Mouse (Mus musculus) MEL (cell line): ENCODE results near the gene Ppp2r5e.
"Not testable (repeated sequence)": the region's sequence is repeated elsewhere in the genome, so short reads cannot be mapped to it uniquely, and the experiment has no call there.

ENCODE experiments used
- CHD2 ChIP-seq: IDR thresholded peaks from 2 replicates; pipeline ENCODE4 v1.6.1; 2011; ENCODE audit warnings: low read length, improper control_type of control experiment
- CTCF ChIP-seq, 3 experiments: IDR thresholded peaks in 2 of 3; conservative IDR thresholded peaks in 1 of 3; 2 replicates each; pipeline ENCODE4 v1.5.1; 2011 to 2012; ENCODE audit warnings: low read length in 3 of 3, low read depth in 2 of 3, mild to moderate bottlenecking in 2 of 3, improper control_type of control experiment in 1 of 3, inconsistent platforms in 1 of 3, mixed read lengths in 1 of 3, moderate library complexity in 1 of 3; ENCODE audit not compliant: control insufficient read depth in 1 of 3, insufficient read depth in 1 of 3, poor library complexity in 1 of 3, severe bottlenecking in 1 of 3
- ELF1 ChIP-seq: IDR thresholded peaks from 2 replicates; pipeline ENCODE4 v1.6.1; 2014; ENCODE audit warnings: low read depth, mild to moderate bottlenecking, inconsistent platforms, low read length, improper control_type of control experiment, moderate library complexity
- GATA1 ChIP-seq: IDR thresholded peaks from 2 replicates; pipeline ENCODE4 v1.6.1; 2011; ENCODE audit warnings: low read depth, low read length, improper control_type of control experiment
- JUND ChIP-seq: IDR thresholded peaks from 2 replicates; pipeline ENCODE4 v1.6.1; 2011; ENCODE audit warnings: low read depth, mild to moderate bottlenecking, improper control_type of control experiment, low read length
- MYC ChIP-seq: IDR thresholded peaks from 2 replicates; pipeline ENCODE4 v1.6.1; 2011; ENCODE audit warnings: low read depth, mild to moderate bottlenecking, low read length, improper control_type of control experiment, moderate library complexity
- NELFE ChIP-seq: IDR thresholded peaks from 2 replicates; pipeline ENCODE4 v1.6.1; 2011; ENCODE audit warnings: low read depth, low read length, improper control_type of control experiment
- NRF1 ChIP-seq: IDR thresholded peaks from 2 replicates; pipeline ENCODE4 v1.6.1; 2014; ENCODE audit warnings: low read depth, mild to moderate bottlenecking, inconsistent platforms, low read length, improper control_type of control experiment, moderate library complexity; ENCODE audit not compliant: poor library complexity, insufficient read depth, severe bottlenecking
- POLR2A ChIP-seq, 2 experiments: IDR thresholded peaks; 2 replicates each; pipeline ENCODE4 v1.6.1; 2011 to 2012; ENCODE audit warnings: low read length in 2 of 2, mild to moderate bottlenecking in 2 of 2, control low read depth in 1 of 2, improper control_type of control experiment in 1 of 2, low read depth in 1 of 2, moderate library complexity in 1 of 2; ENCODE audit not compliant: control insufficient read depth in 1 of 2, insufficient read depth in 1 of 2, poor library complexity in 1 of 2
- POLR2AphosphoS2 ChIP-seq: IDR thresholded peaks from 2 replicates; pipeline ENCODE4 v1.6.1; 2011; ENCODE audit warnings: low read length, improper control_type of control experiment
- SIN3A ChIP-seq: IDR thresholded peaks from 2 replicates; pipeline ENCODE4 v1.6.1; 2012; ENCODE audit warnings: low read length, improper control_type of control experiment, inconsistent platforms
- UBTF ChIP-seq: IDR thresholded peaks from 2 replicates; pipeline ENCODE4 v1.6.1; 2012; ENCODE audit warnings: low read depth, mild to moderate bottlenecking, inconsistent platforms, low read length, improper control_type of control experiment, moderate library complexity, borderline replicate concordance; ENCODE audit not compliant: insufficient read depth
- ZMIZ1 ChIP-seq: IDR thresholded peaks from 2 replicates; pipeline ENCODE4 v1.6.1; 2012; ENCODE audit warnings: low read depth, mild to moderate bottlenecking, inconsistent platforms, low read length, improper control_type of control experiment, moderate library complexity

- not testable (repeated sequence) for TF ChIP-seq CTCF (IDR thresholded peaks at IDR 0.05 in 2 of 3, conservative IDR thresholded peaks at IDR 0.05 in 1 of 3; ENCODE audit: control insufficient read depth in 1 of 3, insufficient read depth in 1 of 3, low read depth in 2 of 3, low read length in 3 of 3, poor library complexity in 1 of 3, severe bottlenecking in 1 of 3); UBTF; POLR2A (IDR thresholded peaks at IDR 0.05; ENCODE audit: control insufficient read depth in 1 of 2, insufficient read depth in 1 of 2, low read depth in 1 of 2, low read length in 2 of 2, poor library complexity in 1 of 2); SIN3A; MYC; POLR2AphosphoS2; GATA1; NELFE; JUND; NRF1; ELF1; ZMIZ1; CHD2
Observed at GRCm38 (mm10) chr12:75492148-75492547, 103.9 kb downstream of the Ppp2r5e start.
